ENCODE assay signal across 27 mouse cellular contexts in genomic region chr14:111212929-111213657, GRCm38 (mm10).
A peak's percentile ranks its signal among the peaks of the same experiment; 100 is the strongest.
DNase-seq lines count a peak whose midpoint lies in the region; ATAC-seq lines count a peak whose summit lies in the region.
"Had no signal": no experiment of that assay in that cellular context is flagged by ENCODE, and none has a peak within 500 bp of the region (broad histone marks: within the 10 kb centered on the region; RNA-seq: fewer than 3 reads in every experiment).

No protein-coding gene starts in this region.

- H3K4me2 ChIP-seq in neural tube, embryonic 13.5 days, result no peak overlapping the region
- H3K4me2 ChIP-seq in kidney, embryonic 16.5 days (replicated peaks; ENCODE audit: low read depth, low read length), result no peak overlapping the region
- H3K4me2 ChIP-seq: embryonic facial prominence, embryonic 13.5 days; embryonic facial prominence, embryonic 15.5 days; forebrain, embryonic 12.5 days had no signal

- H3K27me3 ChIP-seq in neural tube, embryonic 13.5 days, result no peaks in the 10 kb centered on the region
- no peaks in the 10 kb centered on the region for H3K27me3 ChIP-seq in kidney, embryonic 16.5 days (ENCODE audit: insufficient read depth, low read length)
- H3K27me3 ChIP-seq: CH12.LX; embryonic facial prominence, embryonic 13.5 days; embryonic facial prominence, embryonic 15.5 days; forebrain, embryonic 12.5 days; Patski had no signal

- DNase-seq in heart, adult 11 months, result peak; percentile 56
- no peak for DNase-seq in heart, adult 18-20 months
- no peak for DNase-seq in neural tube, embryonic 10.5 days (ENCODE audit: extremely low spot score, low spot score)
- DNase-seq: adrenal gland, adult 8-10 months; adrenal gland, postnatal 14 days; adrenal gland, postnatal 36 days; B cell, adult 2 months; cerebellum, adult 11-12 months; cerebellum, adult 2 months; cerebellum, adult 9-10 months; cerebellum, postnatal 14 days; cerebellum, postnatal 36 days; embryo, embryonic 11 days had no signal

- no peak overlapping the region for H3K4me3 ChIP-seq in neural tube, embryonic 13.5 days
- no peak overlapping the region for H3K4me3 ChIP-seq in kidney, embryonic 16.5 days (ENCODE audit: low read length)
- H3K4me3 ChIP-seq: embryonic facial prominence, embryonic 13.5 days; embryonic facial prominence, embryonic 15.5 days; erythroblast, embryonic 14.5 days; forebrain, embryonic 10.5 days; forebrain, embryonic 12.5 days had no signal

- no peak overlapping the region for H3K27ac ChIP-seq in neural tube, embryonic 13.5 days (replicated peaks)
- no peak overlapping the region for H3K27ac ChIP-seq in kidney, embryonic 16.5 days (ENCODE audit: low read length)
- H3K27ac ChIP-seq: embryonic facial prominence, embryonic 13.5 days; embryonic facial prominence, embryonic 15.5 days; forebrain, embryonic 10.5 days; forebrain, embryonic 12.5 days had no signal

- WGBS in neural tube, embryonic 13.5 days, result 74% methylated on average over 4 of the region's 4 CpGs
- 87% methylated on average over 4 of the region's 4 CpGs for WGBS in kidney, embryonic 16.5 days

- H3K36me3 ChIP-seq in neural tube, embryonic 13.5 days, result no peaks in the 10 kb centered on the region
- no peaks in the 10 kb centered on the region for H3K36me3 ChIP-seq in kidney, embryonic 16.5 days (ENCODE audit: insufficient read depth, low read length)
- H3K36me3 ChIP-seq: embryonic facial prominence, embryonic 13.5 days; embryonic facial prominence, embryonic 15.5 days; forebrain, embryonic 10.5 days; forebrain, embryonic 12.5 days; G1E had no signal

- no peaks in the 10 kb centered on the region for H3K9me3 ChIP-seq in neural tube, embryonic 13.5 days
- no peaks in the 10 kb centered on the region for H3K9me3 ChIP-seq in kidney, embryonic 16.5 days (ENCODE audit: low read length)
- H3K9me3 ChIP-seq: embryonic facial prominence, embryonic 13.5 days; embryonic facial prominence, embryonic 15.5 days; forebrain, embryonic 10.5 days; forebrain, embryonic 12.5 days; G1E had no signal

- ATAC-seq in neural tube, embryonic 13.5 days (ENCODE audit: low read depth), result peak; percentile 76; the same call in 1 of the 2 replicates
- ATAC-seq in kidney, embryonic 16.5 days (ENCODE audit: low FRiP score, low TSS enrichment), result no peak
- ATAC-seq: activated CD4-positive, CD25-positive, alpha-beta regulatory T cell, adult 4 months; CD4-positive, CD25-positive, alpha-beta regulatory T cell, adult 4 months; forebrain, embryonic 14.5 days; forebrain, embryonic 16.5 days; Patski had no signal

- H3K4me1 ChIP-seq in neural tube, embryonic 13.5 days (replicated peaks), result no peaks in the 10 kb centered on the region
- H3K4me1 ChIP-seq in kidney, embryonic 16.5 days (ENCODE audit: insufficient read depth, low read length), result no peaks in the 10 kb centered on the region
- H3K4me1 ChIP-seq: embryonic facial prominence, embryonic 13.5 days; embryonic facial prominence, embryonic 15.5 days; forebrain, embryonic 10.5 days; forebrain, embryonic 12.5 days had no signal

- H3K9ac ChIP-seq in neural tube, embryonic 13.5 days, result no peak overlapping the region
- no peak overlapping the region for H3K9ac ChIP-seq in kidney, embryonic 16.5 days (replicated peaks; ENCODE audit: low read length)
- H3K9ac ChIP-seq: embryonic facial prominence, embryonic 13.5 days; embryonic facial prominence, embryonic 15.5 days; forebrain, embryonic 12.5 days had no signal
